ENCODE assay signal across 8 mouse cellular contexts in the genomic region with DNA sequence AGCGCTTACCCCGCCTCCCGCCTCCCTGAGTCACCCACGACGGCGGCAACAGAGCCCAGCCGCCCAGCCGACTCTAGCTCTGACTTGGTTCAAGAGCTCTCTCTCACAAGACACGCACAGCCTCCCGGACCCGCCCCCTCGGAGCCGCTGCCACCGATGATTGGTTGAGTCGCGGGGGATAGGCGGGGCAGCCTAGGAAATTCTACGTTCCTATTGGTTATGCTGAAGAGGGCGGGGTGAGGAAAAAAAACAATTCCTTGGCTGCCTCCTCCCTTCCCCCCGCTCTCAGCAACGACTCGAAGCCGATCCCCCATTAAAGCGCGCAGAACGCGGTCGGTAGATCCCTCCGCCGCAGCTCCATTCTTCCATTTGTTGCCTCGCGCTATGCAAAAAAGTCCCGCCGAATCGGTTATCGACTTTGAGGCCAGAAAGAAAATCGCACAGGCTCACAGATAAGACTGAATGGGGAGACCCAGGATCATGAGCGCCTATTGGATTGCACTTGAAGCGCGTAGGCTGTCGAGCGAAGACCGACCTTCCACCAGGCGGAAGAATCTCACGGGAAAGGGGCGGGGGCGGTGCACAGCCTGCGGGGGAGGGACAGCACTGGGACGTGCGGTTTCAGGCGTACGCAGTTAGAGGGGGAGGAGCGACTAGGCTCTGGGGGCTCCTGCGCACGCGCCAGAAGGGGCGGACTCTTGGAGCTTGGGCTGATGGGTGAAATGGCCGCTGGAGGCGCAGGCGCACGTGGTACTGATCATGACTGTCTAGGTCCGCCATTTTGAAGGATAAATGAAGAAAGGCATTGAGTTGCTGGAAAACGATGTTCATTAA. TPM values are rescaled to one million over a fixed set of nuclear protein-coding genes. Genes with fewer than 3 reads are reported as not detected.
A peak's percentile ranks its signal among the peaks of the same experiment; 100 is the strongest.
DNase-seq lines count a peak whose midpoint lies in the region; ATAC-seq lines count a peak whose summit lies in the region.

A gene (minus strand): TSS at position 162 of the 834 bp plus-strand sequence.

- H3K4me3 ChIP-seq in lung, embryonic 16.5 days (ENCODE audit: low read length): peak within 1 kb of the TSS; percentile 87

- no peaks in the 10 kb centered on the region for H3K9me3 ChIP-seq in lung, embryonic 16.5 days (ENCODE audit: control insufficient read depth, low read length)

- WGBS in lung, embryonic 16.5 days: under 1% methylated on average over 63 of the region's 63 CpGs

- peak; percentile 94 to 95 for ATAC-seq in hematopoietic stem cell, adult 5-6 weeks (replicated peaks in 1 of 2; ENCODE audit: insufficient read depth in 1 of 2, low FRiP score in 2 of 2, low TSS enrichment in 1 of 2, low read depth in 1 of 2, poor library complexity in 2 of 2, severe bottlenecking in 2 of 2)
- ATAC-seq in lung, embryonic 16.5 days (ENCODE audit: low read depth): peak; percentile 97

- DNase-seq in MEL-GATA-1-ER (ENCODE audit: extremely low read depth, low read depth): peak; percentile 94
- peak; percentile 99 for DNase-seq in cerebellum, adult 8-10 months
- DNase-seq in forelimb bud, embryonic 11.5 days (ENCODE audit: low read depth, low spot score): peak; percentile 99
- peak; percentile 96 for DNase-seq in layer of hippocampus, adult 9-10 months (ENCODE audit: low spot score)
- peak; percentile 99 for DNase-seq in ovary, postnatal 10 days (ENCODE audit: low spot score)
- peak; percentile 98 to 99 for DNase-seq in thymus, postnatal 10 days (ENCODE audit: low spot score in 2 of 2)

- peak within 1 kb of the TSS; percentile 100 for H3K27ac ChIP-seq in lung, embryonic 16.5 days (ENCODE audit: low read length)

- H3K4me1 ChIP-seq in lung, embryonic 16.5 days (replicated peaks; ENCODE audit: control insufficient read depth, insufficient read depth, low read length): peaks cover 15% of the 10 kb centered on the region

- peaks cover 6% of the 10 kb centered on the region; the same call in 1 of the 2 replicates for H3K27me3 ChIP-seq in lung, embryonic 16.5 days (ENCODE audit: control insufficient read depth, insufficient read depth, low read depth, low read length)

- peak within 1 kb of the TSS; percentile 85 for H3K4me2 ChIP-seq in lung, embryonic 16.5 days (ENCODE audit: low read depth, low read length)

- H3K36me3 ChIP-seq in lung, embryonic 16.5 days (ENCODE audit: control insufficient read depth, insufficient read depth, low read length): peaks cover 7% of the 10 kb centered on the region; the same call in 1 of the 2 replicates

- H3K9ac ChIP-seq in lung, embryonic 16.5 days (ENCODE audit: low read length): peak within 1 kb of the TSS; percentile 91

RNA-seq across cellular contexts. Expression of the gene that starts here (rescaled TPM):
- total RNA-seq in hematopoietic stem cell, adult 5-6 weeks (2017): 41.7 and 80.9 TPM in 2 replicates
- polyA plus RNA-seq in lung, embryonic 16.5 days (2015; fragmentation: Nextera tagmentation; extraction: Ambion mirVana): 54.2 and 64.0 TPM in 2 replicates

Comparison
In these comparisons a context has a peak if more than half of its experiments do, and no peak if none do; other contexts are left out.
1. Peak in every context shown above with its lines: DNase-seq, ATAC-seq, H3K4me3 ChIP-seq and H3K27ac ChIP-seq.